Comparison of ENCODE assay signal across 12 mouse cellular contexts in genomic region chr7:142496800-142497199, GRCm38 (mm10). TPM values are rescaled to one million over a fixed set of nuclear protein-coding genes. Genes with fewer than 3 reads are reported as not detected.
DNase-seq lines count a peak whose midpoint lies in the region; ATAC-seq and TF ChIP-seq lines count a peak whose summit lies in the region.
"Had no signal": no experiment of that assay in that cellular context is flagged by ENCODE, and none has a peak within 500 bp of the region (broad histone marks: within the 10 kb centered on the region; RNA-seq: fewer than 3 reads in every experiment).

No protein-coding gene starts in this region.

- H3K27me3 ChIP-seq in Patski, result no peaks in the 10 kb centered on the region
- H3K27me3 ChIP-seq in midbrain, embryonic 13.5 days, result no peaks in the 10 kb centered on the region

- H3K9me3 ChIP-seq in midbrain, embryonic 13.5 days, result no peaks in the 10 kb centered on the region
- H3K9me3 ChIP-seq: forebrain, embryonic 10.5 days; hindbrain, embryonic 10.5 days had no signal

- no peak overlapping the region for H3K27ac ChIP-seq in layer of hippocampus, adult 2 months
- H3K27ac ChIP-seq in midbrain, embryonic 13.5 days, result no peak overlapping the region
- H3K27ac ChIP-seq: forebrain, embryonic 10.5 days; hindbrain, embryonic 10.5 days had no signal

- no peak for DNase-seq in layer of hippocampus, adult 2 months (ENCODE audit: low spot score in 2 of 2)
- DNase-seq in layer of hippocampus, postnatal 36 days, result no peak
- DNase-seq in CD4-positive, CD25-positive, alpha-beta regulatory T cell, adult 2 months (ENCODE audit: low read depth, low spot score), result peak; percentile 50
- no peak for DNase-seq in Patski (ENCODE audit: low read depth, low spot score)
- DNase-seq in cerebellum, adult 11-12 months, result no peak
- DNase-seq: embryo, embryonic 11 days; kidney, postnatal 10 days; lung, postnatal 14 days had no signal

- H3K9ac ChIP-seq in midbrain, embryonic 13.5 days (replicated peaks), result no peak overlapping the region

- no peak overlapping the region for H3K4me3 ChIP-seq in layer of hippocampus, adult 2 months
- H3K4me3 ChIP-seq in midbrain, embryonic 13.5 days (replicated peaks), result no peak overlapping the region
- H3K4me3 ChIP-seq: forebrain, embryonic 10.5 days; hindbrain, embryonic 10.5 days had no signal

- peak; percentile 59 for TF ChIP-seq CTCF in layer of hippocampus, adult 2 months (conservative IDR thresholded peaks at IDR 0.05)
- TF ChIP-seq CTCF in Patski (IDR thresholded peaks at IDR 0.05), result peak; percentile 85

- WGBS in midbrain, embryonic 13.5 days, result 87% methylated on average over 5 of the region's 5 CpGs

- no peak for ATAC-seq in Patski
- peak; percentile 49; the same call in 1 of the 2 replicates for ATAC-seq in megakaryocyte-erythroid progenitor cell, adult 5-6 weeks (replicated peaks; ENCODE audit: low FRiP score, low TSS enrichment, poor library complexity, severe bottlenecking)
- no peak for ATAC-seq in midbrain, embryonic 13.5 days

- H3K4me1 ChIP-seq in midbrain, embryonic 13.5 days (replicated peaks), result no peaks in the 10 kb centered on the region
- H3K4me1 ChIP-seq: forebrain, embryonic 10.5 days had no signal

- no peaks in the 10 kb centered on the region for H3K36me3 ChIP-seq in midbrain, embryonic 13.5 days
- H3K36me3 ChIP-seq: forebrain, embryonic 10.5 days had no signal

- in situ Hi-C loops in Patski (cut with MboI; ENCODE audit: low pct_unique_long_range_greater_than_20kb), result loop anchor here (5.0 kb wide), 2 partner anchors 54 to 159 kb away; partner anchors contain the start of gene Tnni2

- CTCF ChIA-PET in Patski (lab: Charles Lee), result interaction anchor here (0.6 to 1.7 kb wide), 13 partner anchors 8 to 179 kb away, joined by 3 to 16 read pairs (median 5); no protein-coding TSS in a partner anchor

- POLR2A ChIA-PET in Patski (lab: Charles Lee), result interaction anchor here (0.8 to 1.0 kb wide), 3 partner anchors 8 to 109 kb away, joined by 3 read pairs; partner anchors contain the start of gene Ctsd

- H3K4me2 ChIP-seq in midbrain, embryonic 13.5 days (replicated peaks), result no peak overlapping the region

RNA-seq across cellular contexts. Expression of gene Tnnt3, which starts 1.8 kb away (rescaled TPM):
- total RNA-seq in layer of hippocampus, adult 2 months (2021), result not detected
- total RNA-seq in layer of hippocampus, postnatal 36 days (2021), result not detected
- polyA plus RNA-seq in Patski (2021), result 0.22 TPM
- total RNA-seq in megakaryocyte-erythroid progenitor cell, adult 5-6 weeks (2014; fragmentation: Nextera tagmentation), result not detected in 2 replicates
- total RNA-seq in megakaryocyte-erythroid progenitor cell, adult 5-6 weeks (2017), result not detected in 2 replicates
- polyA plus RNA-seq in midbrain, embryonic 13.5 days (2015; fragmentation: Nextera tagmentation; extraction: Ambion mirVana), result 0.68 and 1.0 TPM in 2 replicates

RNA-seq across cellular contexts. Expression of gene Mrpl23, which starts 35.7 kb away (rescaled TPM):
- 1 to 10 TPM; 7.9 to 8.8 TPM for total RNA-seq in layer of hippocampus, adult 2 months (2021)
- total RNA-seq in layer of hippocampus, postnatal 36 days (2021), result 10 to 100 TPM in 1 of 2 experiments, 1 to 10 TPM in 1; 4.8 to 13.8 TPM
- 6.9 TPM for polyA plus RNA-seq in Patski (2021)
- total RNA-seq in megakaryocyte-erythroid progenitor cell, adult 5-6 weeks (2014; fragmentation: Nextera tagmentation), result 13.0 and 13.8 TPM in 2 replicates
- 46.6 and 82.1 TPM in 2 replicates for total RNA-seq in megakaryocyte-erythroid progenitor cell, adult 5-6 weeks (2017)
- 12.8 and 13.7 TPM in 2 replicates for polyA plus RNA-seq in midbrain, embryonic 13.5 days (2015; fragmentation: Nextera tagmentation; extraction: Ambion mirVana)

RNA-seq across cellular contexts. Expression of gene Lsp1, which starts 36.2 kb away (rescaled TPM):
- total RNA-seq in layer of hippocampus, adult 2 months (2021), result 1 to 10 TPM; 1.4 to 1.7 TPM
- 1 to 10 TPM; 1.2 to 3.4 TPM for total RNA-seq in layer of hippocampus, postnatal 36 days (2021)
- polyA plus RNA-seq in Patski (2021), result 15.5 TPM
- total RNA-seq in megakaryocyte-erythroid progenitor cell, adult 5-6 weeks (2014; fragmentation: Nextera tagmentation), result 16.9 and 39.8 TPM in 2 replicates
- total RNA-seq in megakaryocyte-erythroid progenitor cell, adult 5-6 weeks (2017), result 12.1 and 42.5 TPM in 2 replicates
- polyA plus RNA-seq in midbrain, embryonic 13.5 days (2015; fragmentation: Nextera tagmentation; extraction: Ambion mirVana), result 6.5 and 6.9 TPM in 2 replicates

RNA-seq across cellular contexts. Expression of gene Tnni2, which starts 55.2 kb away (rescaled TPM):
- total RNA-seq in layer of hippocampus, adult 2 months (2021), result not detected
- not detected for total RNA-seq in layer of hippocampus, postnatal 36 days (2021)
- polyA plus RNA-seq in Patski (2021), result 1.5 TPM
- not detected in 2 replicates for total RNA-seq in megakaryocyte-erythroid progenitor cell, adult 5-6 weeks (2014; fragmentation: Nextera tagmentation)
- total RNA-seq in megakaryocyte-erythroid progenitor cell, adult 5-6 weeks (2017), result 0.99 and 18.9 TPM in 2 replicates
- polyA plus RNA-seq in midbrain, embryonic 13.5 days (2015; fragmentation: Nextera tagmentation; extraction: Ambion mirVana), result 0.59 and 0.75 TPM in 2 replicates
